Mouse (Mus musculus) limb, embryonic 14.5 days (tissue): ENCODE results near the gene Ifnar1. TPM values are rescaled to one million over a fixed set of nuclear protein-coding genes. Genes with fewer than 3 reads are reported as not detected.
"Not testable (repeated sequence)": the region's sequence is repeated elsewhere in the genome, so short reads cannot be mapped to it uniquely, and the experiment has no call there.

ENCODE experiments used
- ATAC-seq: fragments of 200-750 bp; cut with Nextera tagmentation; 2 replicates; pipeline ENCODE4 v1.8.0; 2017; ENCODE audit warnings: low read depth, moderate number of reproducible peaks, moderate TSS enrichment; ENCODE audit not compliant: low FRiP score
- DNase-seq: peaks from one replicate; pipeline ENCODE4 v3.0.0-alpha.2; 2015; ENCODE audit warnings: low spot score
- H3K27ac ChIP-seq: fragments of 300-500 bp; sonication (generic); replicated peaks from 2 replicates; pipeline ENCODE4 v1.5.1; 2014; ENCODE audit warnings: low read depth, mild to moderate bottlenecking, low read length, moderate library complexity, mixed read lengths
- H3K27me3 ChIP-seq: fragments of 300-500 bp; sonication (generic); 2 replicates; pipeline ENCODE4 v1.6.1; 2014; ENCODE audit warnings: low read length, mixed read lengths; ENCODE audit not compliant: control insufficient read depth, insufficient read depth
- H3K36me3 ChIP-seq: fragments of 300-500 bp; sonication (generic); 2 replicates; pipeline ENCODE4 v1.6.1; 2014; ENCODE audit warnings: mild to moderate bottlenecking, low read length, moderate library complexity, mixed read lengths; ENCODE audit not compliant: control insufficient read depth, insufficient read depth
- H3K4me1 ChIP-seq: fragments of 300-500 bp; sonication (generic); 2 replicates; pipeline ENCODE4 v1.6.1; 2014; ENCODE audit warnings: antibody characterized with exemption, low read length, mixed read lengths; ENCODE audit not compliant: control insufficient read depth, insufficient read depth
- H3K4me2 ChIP-seq: fragments of 300-500 bp; sonication (generic); replicated peaks from 2 replicates; pipeline ENCODE4 v1.6.1; 2014; ENCODE audit warnings: low read depth, mild to moderate bottlenecking, low read length, moderate library complexity; ENCODE audit not compliant: severe bottlenecking
- H3K4me3 ChIP-seq: fragments of 300-500 bp; sonication (generic); replicated peaks from 2 replicates; pipeline ENCODE4 v1.5.1; 2014; ENCODE audit warnings: low read length
- H3K9ac ChIP-seq: fragments of 300-500 bp; sonication (generic); 2 replicates; pipeline ENCODE4 v1.6.1; 2014; ENCODE audit warnings: mild to moderate bottlenecking, low read depth, low read length, moderate library complexity; ENCODE audit not compliant: severe bottlenecking
- H3K9me3 ChIP-seq: fragments of 300-500 bp; sonication (generic); 2 replicates; pipeline ENCODE4 v1.6.1; 2016; ENCODE audit warnings: low read length; ENCODE audit not compliant: control insufficient read depth
- POLR2A ChIP-seq: fragments of 200-500 bp; IDR thresholded peaks from 2 replicates; pipeline ENCODE4 v1.8.0; 2012; ENCODE audit warnings: inconsistent platforms, mild to moderate bottlenecking, moderate library complexity, borderline replicate concordance; ENCODE audit not compliant: insufficient read depth, insufficient read length; ENCODE audit errors: extremely low read depth
- WGBS: fragments of 180-500 bp; shearing (Covaris S2); extraction: QIAGEN DNeasy Blood & Tissue Kit; methylation state at CpG from one replicate; pipeline ENCODE4 v1.1.7; 2014; 5-methylcytosine and 5-hydroxymethylcytosine counted together
- polyA plus RNA-seq, 2 experiments: library from polyadenylated mRNA; depleted of rRNA in 1 of 2; stranded (reverse) in 1 of 2; unstranded in 1 of 2; fragments of >200 nt; fragmentation: Nextera tagmentation in 1 of 2; extraction: Ambion mirVana in 1 of 2; gene quantifications; 2 replicates each; pipeline versions ENCODE4 v1.2.1 to v1.2.3; 2012 to 2014

Ifnar1 gene
- polyA plus RNA-seq, 2 experiments: 45.3 to 53.7 TPM

- H3K4me1 ChIP-seq: peaks cover 7% of the 10 kb centered on the region
- ATAC-seq (no peak), DNase-seq (no peak)
- H3K9ac ChIP-seq: no peak overlapping the region
- 31% methylated on average over 5 of the region's 5 CpGs for WGBS
- no peak overlapping the region for H3K27ac ChIP-seq
- TF ChIP-seq POLR2A: no peak
- no peaks in the 10 kb centered on the region for H3K9me3 ChIP-seq
- no peaks in the 10 kb centered on the region for H3K27me3 ChIP-seq
- H3K36me3 ChIP-seq: no peaks in the 10 kb centered on the region
- H3K4me3 ChIP-seq: no peak overlapping the region
- no peak overlapping the region for H3K4me2 ChIP-seq
Measured at GRCm38 (mm10) chr16:91527500-91527899, 42.5 kb downstream of the Ifnar1 start.

DNA sequence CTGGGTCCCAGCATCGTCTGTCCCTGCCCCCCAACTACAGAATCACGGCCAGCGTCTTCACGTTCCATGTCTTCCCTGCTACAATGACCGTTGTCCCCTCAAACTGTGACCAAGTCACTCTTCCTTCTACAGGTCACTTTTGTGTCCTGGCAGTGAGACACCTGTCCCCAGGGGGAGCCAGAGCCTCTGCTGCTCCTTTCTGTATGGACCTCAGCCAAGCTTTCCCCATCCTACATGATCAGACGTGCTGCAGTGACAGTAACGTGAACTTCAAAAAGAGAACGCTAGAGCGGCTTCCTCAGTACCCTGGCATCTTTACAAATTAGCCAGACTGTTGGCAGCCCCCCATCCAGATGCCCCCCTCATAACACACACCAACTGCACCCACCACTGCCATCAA, 43.5 kb downstream of the Ifnar1 start:
- Histone ChIP-seq H3K4me1 (peaks cover 10% of the 10 kb centered on the region), H3K27ac (no peak overlapping the region), H3K36me3 (no peaks in the 10 kb centered on the region), H3K9me3 (no peaks in the 10 kb centered on the region), H3K27me3 (no peaks in the 10 kb centered on the region), H3K4me3 (no peak overlapping the region), H3K9ac (no peak overlapping the region), H3K4me2 (no peak overlapping the region)
- WGBS: 81% methylated on average over 9 of the region's 9 CpGs
- ATAC-seq (no peak), DNase-seq (no peak)
- TF ChIP-seq POLR2A: no peak

DNA sequence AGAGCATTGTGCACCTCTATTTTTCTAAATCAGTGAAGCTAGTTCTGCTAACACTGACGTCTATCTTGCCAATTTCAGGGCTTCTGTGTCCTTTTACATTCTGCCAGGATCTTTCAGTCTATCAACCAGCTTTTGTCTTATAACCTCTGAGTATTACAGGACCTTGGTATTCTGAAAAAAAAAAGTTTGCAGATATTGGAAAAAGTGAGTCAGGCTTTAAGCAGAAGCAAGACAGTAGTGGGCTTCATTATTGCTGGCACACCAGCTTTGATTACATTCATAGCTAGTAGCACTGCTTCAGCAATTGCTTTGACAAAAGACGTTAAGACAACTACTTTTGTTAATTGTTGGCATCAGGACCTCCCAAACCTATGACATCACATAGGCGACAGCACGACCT, 45.8 kb downstream of the Ifnar1 start:
- not testable (repeated sequence) for DNase-seq, H3K9ac ChIP-seq, H3K4me1 ChIP-seq, H3K4me3 ChIP-seq, H3K4me2 ChIP-seq, H3K27me3 ChIP-seq, H3K27ac ChIP-seq, H3K9me3 ChIP-seq, ATAC-seq, H3K36me3 ChIP-seq
- WGBS: 77% methylated on average over 4 of the region's 4 CpGs

DNA sequence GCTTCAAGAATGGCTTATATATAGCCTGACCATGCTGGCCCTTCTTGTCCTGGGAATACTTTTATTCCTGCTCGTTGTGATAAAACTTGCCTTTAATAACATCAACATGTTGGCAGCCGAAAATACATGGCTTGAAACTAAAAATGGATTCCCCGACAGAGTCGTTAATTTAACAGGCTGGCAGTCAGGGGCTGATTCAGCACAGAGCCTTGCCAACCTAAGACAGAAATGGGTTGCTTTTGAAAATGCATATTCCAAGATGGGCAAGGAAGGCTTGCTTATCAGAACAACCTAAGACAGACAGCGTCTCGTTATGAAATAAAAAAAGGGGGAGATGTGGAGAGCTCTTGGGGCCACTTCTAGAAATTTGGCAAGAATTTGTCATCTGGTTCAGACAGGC, 46.8 kb downstream of the Ifnar1 start:
- no peak for ATAC-seq
- H3K27ac ChIP-seq: no peak overlapping the region
- no peak overlapping the region for H3K9ac ChIP-seq
- DNase-seq: no peak
- H3K4me3 ChIP-seq: no peak overlapping the region
- peaks cover 10% of the 10 kb centered on the region for H3K4me1 ChIP-seq
- no peak for TF ChIP-seq POLR2A
- H3K9me3 ChIP-seq: no peaks in the 10 kb centered on the region
- H3K27me3 ChIP-seq: peaks cover 4% of the 10 kb centered on the region; the same call in 1 of the 2 replicates
- no peaks in the 10 kb centered on the region for H3K36me3 ChIP-seq
- no peak overlapping the region for H3K4me2 ChIP-seq
- WGBS: 50% methylated on average over 6 of the region's 6 CpGs

GRCm38 (mm10) chr16:91532429-91532828, 47.4 kb downstream of the Ifnar1 start:
- Histone ChIP-seq H3K27me3 (peaks cover 4% of the 10 kb centered on the region; the same call in 1 of the 2 replicates), H3K27ac (no peak overlapping the region), H3K9ac (no peak overlapping the region), H3K9me3 (no peaks in the 10 kb centered on the region), H3K4me3 (no peak overlapping the region), H3K4me1 (peaks cover 10% of the 10 kb centered on the region), H3K36me3 (no peaks in the 10 kb centered on the region), H3K4me2 (no peak overlapping the region)
- no peak for DNase-seq
- no peak for ATAC-seq
- 23% methylated on average over 2 of the region's 2 CpGs for WGBS
- no peak for TF ChIP-seq POLR2A

- no peak overlapping the region for H3K4me2 ChIP-seq
- H3K27me3 ChIP-seq: peaks cover 4% of the 10 kb centered on the region; the same call in 1 of the 2 replicates
- TF ChIP-seq POLR2A: no peak
- H3K9ac ChIP-seq: no peak overlapping the region
- H3K4me1 ChIP-seq: peaks cover 12% of the 10 kb centered on the region
- no peak for ATAC-seq
- WGBS: 59% methylated on average over 22 of the region's 23 CpGs
- H3K9me3 ChIP-seq: no peaks in the 10 kb centered on the region
- H3K36me3 ChIP-seq: no peaks in the 10 kb centered on the region
- no peak overlapping the region for H3K4me3 ChIP-seq
- no peak overlapping the region for H3K27ac ChIP-seq
- no peak for DNase-seq
Measured at GRCm38 (mm10) chr16:91533097-91534001, 48.3 kb downstream of the Ifnar1 start.
